Mouse (Mus musculus): Measurements from ENCODE around the gene Nucks1. TPM values are rescaled to one million over a fixed set of nuclear protein-coding genes. Genes with fewer than 3 reads are reported as not detected.

The Nucks1 gene
- polyA plus RNA-seq, 1 experiment from 2014 or later = 61.2 TPM

- no peak overlapping the region for H3K27ac ChIP-seq (ENCODE audit: low read length)
- H3K36me3 ChIP-seq (ENCODE audit: control insufficient read depth, insufficient read depth, low read length) = no peaks in the 10 kb centered on the region
- no peak for ATAC-seq (ENCODE audit: insufficient number of reproducible peaks, insufficient read depth, low FRiP score, low read depth)
- no peak overlapping the region for H3K9ac ChIP-seq (replicated peaks; ENCODE audit: low read depth, low read length)
- H3K4me3 ChIP-seq (ENCODE audit: low read depth, low read length) = no peak overlapping the region
- H3K4me1 ChIP-seq (ENCODE audit: control insufficient read depth, insufficient read depth, low read length) = peaks cover 7% of the 10 kb centered on the region; the same call in 1 of the 2 replicates
- H3K9me3 ChIP-seq (ENCODE audit: control insufficient read depth, low read depth, low read length) = no peaks in the 10 kb centered on the region
- 0 out of 2 replicates have a peak, but pooled peaks cover 7% of the 10 kb centered on the region for H3K27me3 ChIP-seq (ENCODE audit: control insufficient read depth, insufficient read depth, low read length)
- H3K4me2 ChIP-seq (replicated peaks; ENCODE audit: low read depth, low read length) = no peak overlapping the region
- WGBS = 29% methylated on average over 5 of the region's 5 CpGs
Measured at GRCm38 (mm10) chr1:131965818-131966217, 55.5 kb downstream of the Nucks1 start.

GRCm38 (mm10) chr1:131967336-131967735, 57.0 kb downstream of the Nucks1 start:
- no peak for ATAC-seq (ENCODE audit: insufficient number of reproducible peaks, insufficient read depth, low FRiP score, low read depth)
- Histone ChIP-seq H3K4me1 (ENCODE audit: control insufficient read depth, insufficient read depth, low read length) (peaks cover 22% of the 10 kb centered on the region), H3K27me3 (ENCODE audit: control insufficient read depth, insufficient read depth, low read length) (0 out of 2 replicates have a peak, but pooled peaks cover 5% of the 10 kb centered on the region), H3K27ac (ENCODE audit: low read length) (no peak overlapping the region), H3K4me3 (ENCODE audit: low read depth, low read length) (no peak overlapping the region), H3K9me3 (ENCODE audit: control insufficient read depth, low read depth, low read length) (no peaks in the 10 kb centered on the region), H3K9ac (replicated peaks; ENCODE audit: low read depth, low read length) (no peak overlapping the region), H3K36me3 (ENCODE audit: control insufficient read depth, insufficient read depth, low read length) (no peaks in the 10 kb centered on the region), H3K4me2 (replicated peaks; ENCODE audit: low read depth, low read length) (no peak overlapping the region)
- 64% methylated on average over 7 of the region's 7 CpGs for WGBS

GRCm38 (mm10) chr1:131968556-131968955, 58.2 kb downstream of the Nucks1 start:
- no peak overlapping the region for H3K4me2 ChIP-seq (replicated peaks; ENCODE audit: low read depth, low read length)
- no peak overlapping the region for H3K4me3 ChIP-seq (ENCODE audit: low read depth, low read length)
- H3K27me3 ChIP-seq (ENCODE audit: control insufficient read depth, insufficient read depth, low read length) = 0 out of 2 replicates have a peak, but pooled peaks cover 5% of the 10 kb centered on the region
- no peak for ATAC-seq (ENCODE audit: insufficient number of reproducible peaks, insufficient read depth, low FRiP score, low read depth)
- H3K27ac ChIP-seq (ENCODE audit: low read length) = no peak overlapping the region
- peaks cover 33% of the 10 kb centered on the region for H3K4me1 ChIP-seq (ENCODE audit: control insufficient read depth, insufficient read depth, low read length)
- no peak overlapping the region for H3K9ac ChIP-seq (replicated peaks; ENCODE audit: low read depth, low read length)
- H3K9me3 ChIP-seq (ENCODE audit: control insufficient read depth, low read depth, low read length) = no peaks in the 10 kb centered on the region
- H3K36me3 ChIP-seq (ENCODE audit: control insufficient read depth, insufficient read depth, low read length) = no peaks in the 10 kb centered on the region
- 67% methylated on average over 3 of the region's 3 CpGs for WGBS

DNA sequence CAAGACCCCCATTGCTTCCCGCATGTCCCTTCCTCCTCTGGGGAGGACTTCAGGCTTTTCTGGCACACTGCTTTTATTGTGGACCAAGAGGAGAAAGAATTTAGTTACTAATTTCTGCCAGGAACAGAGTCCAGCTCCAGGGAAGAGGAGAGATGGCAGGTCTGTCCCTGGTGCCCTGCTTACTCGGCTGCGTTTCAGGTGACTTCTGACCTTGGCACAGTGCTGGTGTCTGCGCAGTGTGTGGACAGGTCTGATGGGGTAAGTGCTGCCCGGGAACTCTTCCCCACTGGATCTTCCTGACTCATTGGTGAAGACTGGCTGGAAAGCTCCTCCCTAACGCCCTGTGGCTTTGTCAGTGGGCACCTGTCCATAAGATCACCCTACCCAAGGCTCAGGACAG, 58.6 kb downstream of the Nucks1 start:
- WGBS = 68% methylated on average over 6 of the region's 6 CpGs
- no peak overlapping the region for H3K27ac ChIP-seq (ENCODE audit: low read length)
- H3K4me3 ChIP-seq (ENCODE audit: low read depth, low read length) = no peak overlapping the region
- H3K4me2 ChIP-seq (replicated peaks; ENCODE audit: low read depth, low read length) = no peak overlapping the region
- H3K4me1 ChIP-seq (ENCODE audit: control insufficient read depth, insufficient read depth, low read length) = peaks cover 33% of the 10 kb centered on the region
- no peaks in the 10 kb centered on the region for H3K36me3 ChIP-seq (ENCODE audit: control insufficient read depth, insufficient read depth, low read length)
- 0 out of 2 replicates have a peak, but pooled peaks cover 2% of the 10 kb centered on the region for H3K27me3 ChIP-seq (ENCODE audit: control insufficient read depth, insufficient read depth, low read length)
- H3K9ac ChIP-seq (replicated peaks; ENCODE audit: low read depth, low read length) = no peak overlapping the region
- ATAC-seq (ENCODE audit: insufficient number of reproducible peaks, insufficient read depth, low FRiP score, low read depth) = no peak
- no peaks in the 10 kb centered on the region for H3K9me3 ChIP-seq (ENCODE audit: control insufficient read depth, low read depth, low read length)

GRCm38 (mm10) chr1:131969825-131970224, 59.5 kb downstream of the Nucks1 start:
- no peak overlapping the region for H3K4me2 ChIP-seq (replicated peaks; ENCODE audit: low read depth, low read length)
- ATAC-seq (ENCODE audit: insufficient number of reproducible peaks, insufficient read depth, low FRiP score, low read depth) = no peak
- no peaks in the 10 kb centered on the region for H3K9me3 ChIP-seq (ENCODE audit: control insufficient read depth, low read depth, low read length)
- H3K4me3 ChIP-seq (ENCODE audit: low read depth, low read length) = no peak overlapping the region
- no peaks in the 10 kb centered on the region for H3K27me3 ChIP-seq (ENCODE audit: control insufficient read depth, insufficient read depth, low read length)
- 36% methylated on average over 4 of the region's 4 CpGs for WGBS
- no peak overlapping the region for H3K27ac ChIP-seq (ENCODE audit: low read length)
- peaks cover 33% of the 10 kb centered on the region for H3K4me1 ChIP-seq (ENCODE audit: control insufficient read depth, insufficient read depth, low read length)
- H3K36me3 ChIP-seq (ENCODE audit: control insufficient read depth, insufficient read depth, low read length) = no peaks in the 10 kb centered on the region
- no peak overlapping the region for H3K9ac ChIP-seq (replicated peaks; ENCODE audit: low read depth, low read length)

DNA sequence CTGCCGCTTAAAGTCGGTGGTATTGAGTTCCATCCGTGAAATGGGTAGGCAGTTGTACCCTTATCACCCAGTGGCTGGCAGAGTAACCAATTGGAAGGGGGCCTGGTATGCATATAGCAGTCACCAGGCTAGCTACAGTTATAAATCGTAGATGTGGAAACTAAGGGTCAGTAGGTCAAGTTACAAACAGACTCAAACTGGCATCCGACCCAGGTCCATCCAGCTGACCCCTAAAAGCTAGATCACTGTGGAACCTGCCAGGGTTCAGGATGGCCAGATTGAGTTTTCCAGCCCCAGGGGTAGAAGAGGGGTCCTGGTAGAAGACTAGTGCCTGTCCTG, 60.0 kb downstream of the Nucks1 start:
- H3K4me1 ChIP-seq (ENCODE audit: control insufficient read depth, insufficient read depth, low read length) = peaks cover 33% of the 10 kb centered on the region
- H3K4me2 ChIP-seq (replicated peaks; ENCODE audit: low read depth, low read length) = no peak overlapping the region
- H3K9ac ChIP-seq (replicated peaks; ENCODE audit: low read depth, low read length) = no peak overlapping the region
- H3K36me3 ChIP-seq (ENCODE audit: control insufficient read depth, insufficient read depth, low read length) = no peaks in the 10 kb centered on the region
- H3K27me3 ChIP-seq (ENCODE audit: control insufficient read depth, insufficient read depth, low read length) = no peaks in the 10 kb centered on the region
- H3K27ac ChIP-seq (ENCODE audit: low read length) = 0 out of 2 replicates have a peak overlapping the region, but pooled peaks have one; percentile 44
- WGBS = 49% methylated on average over 5 of the region's 5 CpGs
- no peaks in the 10 kb centered on the region for H3K9me3 ChIP-seq (ENCODE audit: control insufficient read depth, low read depth, low read length)
- H3K4me3 ChIP-seq (ENCODE audit: low read depth, low read length) = no peak overlapping the region
- no peak for ATAC-seq (ENCODE audit: insufficient number of reproducible peaks, insufficient read depth, low FRiP score, low read depth)

DNA sequence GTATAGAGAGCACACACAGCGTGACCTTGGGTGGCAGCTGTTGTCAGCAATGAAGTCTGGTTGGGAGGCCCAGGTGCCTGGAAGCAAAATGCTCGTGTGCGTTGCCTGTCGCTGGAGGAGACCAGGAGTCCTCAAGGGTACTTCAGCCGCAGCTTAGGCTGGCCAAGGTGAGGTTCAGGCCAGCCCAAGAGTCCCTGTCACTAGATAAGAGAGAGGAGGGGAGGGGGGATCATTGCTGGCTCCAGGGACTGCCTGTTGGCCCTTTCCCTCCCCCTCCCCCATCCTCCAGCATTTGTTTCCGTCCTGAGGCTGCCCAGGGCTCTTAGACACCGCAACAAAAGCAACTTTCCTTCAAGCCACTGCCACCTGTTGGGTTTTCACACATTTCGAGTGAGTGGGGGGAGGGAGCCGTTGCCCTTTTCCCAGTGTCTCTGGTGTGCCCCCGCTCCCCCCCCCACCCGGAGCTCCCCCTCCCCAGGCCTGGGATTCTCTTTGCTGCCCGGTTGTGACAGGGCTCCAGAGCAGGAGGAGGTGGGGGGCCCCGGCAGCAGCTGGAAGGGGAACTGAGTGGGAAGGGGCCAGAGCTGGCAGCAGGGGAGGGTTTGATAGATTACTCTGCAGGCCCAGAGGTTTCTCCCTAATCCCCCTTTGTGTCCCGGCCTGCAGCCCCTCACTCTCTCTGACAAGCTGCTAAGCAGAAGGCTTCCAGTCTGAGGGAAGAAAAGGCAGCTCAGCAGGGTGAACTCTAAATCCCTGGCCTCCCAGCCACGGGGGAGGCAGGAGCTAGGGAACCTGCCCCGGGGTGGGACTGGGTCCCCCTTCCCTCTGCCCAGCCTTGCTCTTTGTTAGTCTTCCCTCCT, 60.6 kb downstream of the Nucks1 start:
- H3K27ac ChIP-seq (ENCODE audit: low read length) = peak overlapping the region; percentile 44; the same call in 1 of the 2 replicates
- H3K4me1 ChIP-seq (ENCODE audit: control insufficient read depth, insufficient read depth, low read length) = peaks cover 33% of the 10 kb centered on the region
- no peak for ATAC-seq (ENCODE audit: insufficient number of reproducible peaks, insufficient read depth, low FRiP score, low read depth)
- no peaks in the 10 kb centered on the region for H3K27me3 ChIP-seq (ENCODE audit: control insufficient read depth, insufficient read depth, low read length)
- no peak overlapping the region for H3K9ac ChIP-seq (replicated peaks; ENCODE audit: low read depth, low read length)
- H3K9me3 ChIP-seq (ENCODE audit: control insufficient read depth, low read depth, low read length) = no peaks in the 10 kb centered on the region
- no peaks in the 10 kb centered on the region for H3K36me3 ChIP-seq (ENCODE audit: control insufficient read depth, insufficient read depth, low read length)
- H3K4me3 ChIP-seq (ENCODE audit: low read depth, low read length) = no peak overlapping the region
- peak overlapping the region; percentile 18; the same call in 1 of the 2 replicates for H3K4me2 ChIP-seq (replicated peaks; ENCODE audit: low read depth, low read length)
- 12% methylated on average over 16 of the region's 16 CpGs for WGBS

DNA sequence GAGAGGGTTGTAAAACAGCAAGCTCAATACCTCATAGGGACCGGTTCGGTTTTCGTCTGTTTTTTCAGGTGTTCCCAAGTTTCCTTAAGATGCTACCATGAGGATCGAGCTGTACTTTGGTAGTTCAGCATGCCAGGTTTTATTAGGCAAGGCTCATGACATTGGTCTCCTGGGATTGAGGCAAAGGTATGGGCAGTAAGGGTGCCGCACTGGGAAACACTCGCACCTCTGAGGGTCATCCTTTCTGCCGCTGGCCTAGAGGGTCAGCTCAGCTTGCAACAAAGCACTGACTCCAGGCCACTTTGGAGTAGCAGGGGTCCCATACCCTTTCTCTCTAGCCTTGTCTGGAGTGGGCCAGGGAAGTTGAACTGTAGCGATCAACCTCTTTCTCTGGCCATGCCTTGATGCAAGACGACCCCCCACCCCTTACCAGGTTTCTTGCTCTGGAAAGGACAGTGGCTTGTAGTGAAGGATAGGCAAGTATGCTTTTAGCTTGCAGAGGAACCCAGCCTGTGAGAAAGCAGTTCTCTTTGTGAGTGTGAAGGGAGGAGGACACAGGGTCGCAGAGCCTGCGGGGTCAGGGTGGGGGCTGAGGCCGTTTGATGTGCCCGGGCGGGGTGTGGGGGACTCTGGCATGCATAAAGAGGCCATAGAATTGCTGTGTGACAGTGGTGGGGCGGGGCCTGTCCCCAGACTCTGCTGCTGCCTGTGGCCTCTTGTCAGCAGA, 61.6 kb downstream of the Nucks1 start:
- 29% methylated on average over 15 of the region's 15 CpGs for WGBS
- no peak overlapping the region for H3K4me2 ChIP-seq (replicated peaks; ENCODE audit: low read depth, low read length)
- H3K27me3 ChIP-seq (ENCODE audit: control insufficient read depth, insufficient read depth, low read length) = no peaks in the 10 kb centered on the region
- ATAC-seq (ENCODE audit: insufficient number of reproducible peaks, insufficient read depth, low FRiP score, low read depth) = peak; percentile 38; the same call in 1 of the 2 replicates
- peaks cover 33% of the 10 kb centered on the region for H3K4me1 ChIP-seq (ENCODE audit: control insufficient read depth, insufficient read depth, low read length)
- H3K9ac ChIP-seq (replicated peaks; ENCODE audit: low read depth, low read length) = no peak overlapping the region
- no peak overlapping the region for H3K4me3 ChIP-seq (ENCODE audit: low read depth, low read length)
- H3K27ac ChIP-seq (ENCODE audit: low read length) = no peak overlapping the region
- H3K9me3 ChIP-seq (ENCODE audit: control insufficient read depth, low read depth, low read length) = no peaks in the 10 kb centered on the region
- no peaks in the 10 kb centered on the region for H3K36me3 ChIP-seq (ENCODE audit: control insufficient read depth, insufficient read depth, low read length)

All from stomach, embryonic 14.5 days (tissue).